ENCODE assay signal across 8 mouse cellular contexts in the genomic region with DNA sequence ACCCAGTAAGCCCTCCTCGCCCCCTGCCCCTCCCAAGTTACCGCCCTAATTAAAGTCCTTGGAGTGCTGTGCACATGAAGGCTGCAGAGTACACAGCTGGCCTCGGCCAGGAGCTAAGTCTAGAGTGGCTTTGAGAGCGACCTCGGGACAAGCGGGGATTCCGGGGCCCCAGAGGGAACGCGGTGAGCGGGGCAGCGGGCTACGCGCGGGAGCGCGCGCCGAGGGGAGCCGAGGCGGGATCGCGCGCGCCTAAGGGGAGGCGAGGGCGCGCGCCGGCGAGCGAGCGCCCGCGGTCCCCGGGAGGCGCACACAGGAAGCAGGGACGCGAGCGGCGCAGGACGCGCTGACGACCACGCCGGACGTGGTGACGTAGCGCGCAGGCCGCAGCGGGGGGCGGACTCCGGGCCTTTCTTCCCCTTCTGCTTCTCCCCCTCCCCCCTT. TPM values are rescaled to one million over a fixed set of nuclear protein-coding genes. Genes with fewer than 3 reads are reported as not detected.
DNase-seq lines count a peak whose midpoint lies in the region; ATAC-seq and TF ChIP-seq lines count a peak whose summit lies in the region.

A gene (plus strand): TSS at position 77 of the 441 bp plus-strand sequence.

- peak within 1 kb of the TSS; percentile 84 for H3K4me3 ChIP-seq in forebrain, embryonic 15.5 days
- peak within 1 kb of the TSS; percentile 86 for H3K4me3 ChIP-seq in lung, adult 2 months (replicated peaks; ENCODE audit: extremely low read depth, low read depth, low read length)

- H3K9ac ChIP-seq in forebrain, embryonic 15.5 days (replicated peaks) = peak within 1 kb of the TSS; percentile 78

- H3K27me3 ChIP-seq in forebrain, embryonic 15.5 days = no peaks in the 10 kb centered on the region

- intact Hi-C loops in heart, postnatal 25 days (cut with DNase I) = loop anchor here (5.0 kb wide), 1 partner anchor 42 kb away; no protein-coding TSS in a partner anchor

- peak within 1 kb of the TSS; percentile 70 for H3K4me2 ChIP-seq in forebrain, embryonic 15.5 days (replicated peaks)

- ATAC-seq in forebrain, embryonic 15.5 days (replicated peaks) = peak; percentile 97
- ATAC-seq in neutrophil, adult 5-6 weeks (ENCODE audit: extremely low read depth, insufficient number of reproducible peaks, low FRiP score, poor library complexity, severe bottlenecking) = peak; percentile 94

- DNase-seq in ES-CJ7 (ENCODE audit: low read depth, low spot score) = peak; percentile 97
- peak; percentile 91 for DNase-seq in cerebellum, adult 11 months
- DNase-seq in heart, postnatal 25 days (ENCODE audit: low spot score) = peak; percentile 85
- DNase-seq in layer of hippocampus, adult 18-20 months (ENCODE audit: low spot score in 2 of 2) = peak; percentile 88 to 94
- DNase-seq in lung, adult 2 months = peak; percentile 83
- DNase-seq in thymus, adult 18-20 months = peak; percentile 86 to 88

- no peak for TF ChIP-seq CTCF in lung, adult 2 months (IDR thresholded peaks at IDR 0.05; ENCODE audit: insufficient read depth, low read length)

- TF ChIP-seq POLR2A in lung, adult 2 months (IDR thresholded peaks at IDR 0.05; ENCODE audit: borderline replicate concordance, extremely low read depth, low read depth, low read length) = peak; percentile 27; the same call in 1 of the 2 replicates

- 0% methylated on average over 24 of the region's 53 CpGs for WGBS in forebrain, embryonic 15.5 days
- WGBS in lung, adult 2 months = under 1% methylated on average over 53 of the region's 53 CpGs

- H3K9me3 ChIP-seq in forebrain, embryonic 15.5 days = no peaks in the 10 kb centered on the region

- H3K27ac ChIP-seq in forebrain, embryonic 15.5 days (replicated peaks) = peak within 1 kb of the TSS; percentile 92

- H3K4me1 ChIP-seq in forebrain, embryonic 15.5 days = peaks cover 16% of the 10 kb centered on the region
- H3K4me1 ChIP-seq in lung, adult 2 months (ENCODE audit: control insufficient read depth, insufficient read depth, low read length) = peaks cover 11% of the 10 kb centered on the region

- H3K36me3 ChIP-seq in forebrain, embryonic 15.5 days = no peaks in the 10 kb centered on the region

RNA-seq across cellular contexts. Expression of the gene that starts here (rescaled TPM):
- 39.2 and 43.6 TPM in 2 replicates for polyA plus RNA-seq in forebrain, embryonic 15.5 days (2015; fragmentation: Nextera tagmentation; extraction: Ambion mirVana)
- 100 to 1,000 TPM; 145 to 159 TPM for total RNA-seq in heart, postnatal 25 days (2021)
- total RNA-seq in layer of hippocampus, adult 18-20 months (2021) = 100 to 1,000 TPM; 164 to 167 TPM
- 90.3 and 129 TPM in 2 replicates for polyA plus RNA-seq in lung, adult 2 months (2012; rRNA removed)
- total RNA-seq in neutrophil, adult 5-6 weeks (2017) = 51.8 and 67.4 TPM in 2 replicates

Comparison
In these comparisons a context has a peak if more than half of its experiments do, and no peak if none do; other contexts are left out.
1. Peak in every context shown above with its lines: DNase-seq, ATAC-seq, H3K4me3 ChIP-seq and H3K27ac ChIP-seq.